Mouse (Mus musculus) megakaryocyte, adult 5-6 weeks (primary cell): ENCODE measurements around the gene Rnf126. TPM values are rescaled to one million over a fixed set of nuclear protein-coding genes. Genes with fewer than 3 reads are reported as not detected.
A peak's percentile ranks its signal among the peaks of the same experiment; 100 is the strongest.

Experiments used
- ATAC-seq: 2 replicates; pipeline ENCODE4 v1.8.0; 2016; ENCODE audit warnings: mild to moderate bottlenecking, inconsistent platforms; ENCODE audit not compliant: poor library complexity, severe bottlenecking
- total RNA-seq, 2 experiments: library from RNA; stranded (forward) in 1 of 2; stranded (reverse) in 1 of 2; fragments of 153-499, 151-499 nt in 1 of 2; fragments of 221-1000, 200-1000 nt in 1 of 2; gene quantifications; 2 replicates each; pipeline versions ENCODE4 v1.2.3 to v1.2.4; 2015 to 2017

Gene Rnf126
- 30.4 and 34.0 TPM in 2 replicates for total RNA-seq (2015)
- total RNA-seq (2017), result 12.5 and 13.0 TPM in 2 replicates

DNA sequence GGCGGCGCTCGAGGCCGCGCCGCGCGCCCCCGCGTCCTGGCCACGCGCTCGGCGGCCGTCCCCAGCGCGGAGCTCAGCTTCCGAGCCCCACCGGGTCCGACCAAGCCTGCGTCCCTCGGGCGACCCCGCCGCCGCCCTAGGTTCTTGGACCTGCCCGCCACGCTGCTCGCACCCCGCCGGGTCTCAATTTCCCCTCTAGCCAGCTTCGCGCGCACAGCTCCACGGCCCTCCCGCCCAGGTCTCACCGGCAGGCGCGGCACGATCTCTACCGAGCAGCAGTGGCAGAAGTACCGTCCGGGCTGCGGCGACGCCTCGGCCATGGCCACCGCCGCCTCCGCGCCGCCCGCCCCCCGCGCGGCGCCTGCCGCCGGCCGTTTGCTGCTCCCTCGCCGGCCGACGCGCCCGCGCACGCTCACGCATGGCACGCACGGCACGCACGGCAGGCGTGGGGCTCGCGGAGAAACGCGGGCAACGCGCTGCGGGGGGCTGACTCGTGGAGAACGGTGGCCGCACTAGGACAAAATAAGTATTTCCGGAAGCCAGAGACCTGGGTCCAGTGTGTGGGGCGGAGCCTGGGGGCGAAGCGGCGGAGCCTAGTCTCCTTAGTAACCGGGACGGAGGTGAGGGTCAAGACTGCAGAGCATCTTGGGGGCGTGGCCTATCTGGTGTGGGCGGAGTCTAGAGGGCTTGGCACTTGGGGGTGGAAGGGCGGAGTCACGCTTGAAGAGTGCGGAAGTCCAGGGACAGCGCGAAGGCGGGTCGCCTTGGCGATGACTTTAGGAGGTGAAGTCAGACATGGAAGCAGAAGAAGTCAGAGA lies at the start of gene Rnf126:
Gene Rnf126 (minus strand): TSS at position 445 of the 818 bp plus-strand sequence.
- ATAC-seq, result peak; percentile 94

DNA sequence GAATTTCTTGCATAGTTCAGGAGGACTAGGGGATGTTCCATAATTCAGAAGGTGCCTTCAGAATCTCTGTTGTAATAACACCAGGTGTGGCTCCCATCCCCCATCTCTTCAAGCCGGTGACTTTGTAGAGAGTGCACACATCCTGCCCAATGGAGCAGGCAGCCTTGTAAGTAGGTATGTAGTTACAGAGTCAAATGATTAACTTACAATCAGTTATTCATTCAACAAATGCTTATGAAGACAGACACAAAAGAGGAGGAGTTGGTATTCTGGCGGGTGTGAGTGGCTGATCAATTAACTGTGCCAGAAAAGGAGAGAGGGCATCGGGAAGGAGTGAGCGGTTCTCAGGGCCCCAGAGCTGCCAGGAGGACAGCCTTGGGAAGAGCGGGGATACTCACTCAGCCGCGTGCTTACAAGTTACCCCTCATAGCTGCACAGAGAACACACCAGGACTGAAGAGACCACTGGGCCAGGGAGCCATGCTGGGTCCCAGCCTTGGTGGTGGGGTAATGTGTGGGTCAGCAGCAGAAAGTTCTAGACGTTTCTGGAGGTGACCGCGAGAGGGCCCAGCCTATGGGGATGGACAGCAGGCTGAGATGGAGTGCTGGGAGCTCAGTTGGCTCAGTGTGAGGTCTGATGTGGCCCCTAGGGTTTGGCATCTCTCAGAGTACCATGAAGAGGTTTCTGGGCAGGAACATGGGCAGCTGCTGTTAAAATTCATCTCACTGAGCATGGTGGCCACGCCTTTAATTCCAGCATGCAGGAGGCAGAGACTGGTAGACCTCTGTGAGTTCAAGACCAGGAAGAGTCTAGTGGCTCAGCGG lies 49.1 kb upstream of the Rnf126 start:
- no peak for ATAC-seq

DNA sequence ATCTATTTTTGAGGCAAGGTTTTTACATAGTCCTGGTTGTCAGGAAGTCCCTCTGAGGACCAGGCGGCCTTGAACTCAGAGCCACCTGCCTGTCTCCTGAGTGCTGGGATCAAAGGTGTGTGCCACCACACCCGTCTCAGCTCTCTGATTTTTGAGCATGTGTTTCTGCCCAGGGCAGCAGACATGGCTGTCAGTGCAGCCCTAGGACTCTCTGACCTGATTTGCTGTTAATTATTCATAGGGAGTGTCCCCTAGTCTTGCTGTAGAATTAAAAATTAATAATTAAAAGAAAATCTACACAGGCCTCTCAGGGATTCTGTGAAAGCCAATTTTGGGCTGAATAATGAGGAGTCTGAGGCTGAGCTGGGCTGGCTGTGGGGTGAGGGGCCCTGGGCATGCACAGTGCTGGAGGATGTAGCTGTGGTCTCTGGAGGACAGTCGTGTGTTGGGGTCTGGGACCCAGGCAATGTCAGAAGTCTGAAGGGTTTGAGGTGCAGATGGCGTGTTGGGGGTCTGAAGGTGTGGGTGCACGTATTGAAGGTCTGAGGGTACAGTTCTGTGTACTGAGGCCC lies 47.6 kb upstream of the Rnf126 start:
- ATAC-seq, result no peak

DNA sequence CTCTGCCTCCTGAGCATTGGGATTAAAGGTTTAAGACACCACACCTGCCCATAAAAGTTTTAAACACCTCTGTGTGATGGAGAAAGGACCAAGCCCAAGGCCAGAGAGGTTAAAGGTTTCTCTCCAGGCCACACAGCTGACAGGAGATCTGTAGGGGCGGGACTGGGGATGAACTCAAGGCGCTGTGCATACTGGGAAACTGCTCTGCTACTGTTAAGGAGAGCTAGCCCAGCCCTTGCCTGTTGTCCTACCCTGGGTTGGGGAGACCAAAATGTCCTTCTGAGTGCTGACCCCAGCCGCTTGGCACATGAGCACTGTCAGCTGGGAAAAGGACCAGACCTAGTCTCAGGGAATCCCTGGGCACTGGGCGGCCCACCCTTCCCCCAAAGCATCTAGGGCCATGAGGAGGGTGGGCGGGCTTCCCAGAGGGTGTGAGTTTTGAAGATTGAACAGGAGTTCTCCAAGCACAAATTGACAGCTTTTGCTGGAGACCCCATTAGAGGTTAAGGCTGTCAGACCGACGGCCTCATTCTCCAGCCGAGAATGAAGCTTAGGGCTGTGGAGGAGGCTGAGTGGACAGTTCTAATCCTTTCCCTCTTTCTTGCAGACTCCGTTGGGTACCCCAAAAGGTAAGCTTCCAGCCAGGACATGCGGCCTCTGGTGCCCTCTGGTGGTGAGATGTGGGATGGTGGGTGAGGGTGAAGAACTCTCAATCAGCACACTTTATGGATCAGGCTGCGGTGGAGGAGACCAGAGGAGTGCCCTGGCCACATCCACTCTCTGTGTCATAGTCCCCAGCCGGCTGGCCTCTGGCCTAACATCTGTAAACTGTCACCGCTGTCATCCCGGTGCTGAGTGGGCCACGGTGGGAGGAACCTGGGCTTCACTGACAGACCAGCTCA lies 45.2 kb upstream of the Rnf126 start:
- peak; percentile 93 for ATAC-seq

DNA sequence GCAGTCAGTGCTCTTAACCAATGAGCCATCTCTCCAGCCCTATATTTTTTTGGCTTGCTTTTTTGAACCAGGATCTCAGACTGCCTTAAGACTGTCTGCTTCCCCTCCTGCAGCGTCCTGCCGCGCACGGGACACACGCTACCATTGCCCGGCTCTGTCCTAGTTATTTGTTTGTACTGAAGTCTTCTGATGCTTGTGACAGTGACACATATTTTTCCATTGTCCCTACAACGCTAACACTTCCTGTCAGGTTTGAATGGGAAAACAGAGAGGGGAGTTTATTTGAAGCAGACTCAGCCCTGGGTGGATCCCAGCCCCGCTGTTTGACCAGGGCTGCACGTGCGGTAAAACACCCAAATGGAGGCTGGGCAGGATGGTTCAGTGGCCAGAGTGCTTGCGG lies 42.0 kb upstream of the Rnf126 start:
- ATAC-seq, result no peak

DNA sequence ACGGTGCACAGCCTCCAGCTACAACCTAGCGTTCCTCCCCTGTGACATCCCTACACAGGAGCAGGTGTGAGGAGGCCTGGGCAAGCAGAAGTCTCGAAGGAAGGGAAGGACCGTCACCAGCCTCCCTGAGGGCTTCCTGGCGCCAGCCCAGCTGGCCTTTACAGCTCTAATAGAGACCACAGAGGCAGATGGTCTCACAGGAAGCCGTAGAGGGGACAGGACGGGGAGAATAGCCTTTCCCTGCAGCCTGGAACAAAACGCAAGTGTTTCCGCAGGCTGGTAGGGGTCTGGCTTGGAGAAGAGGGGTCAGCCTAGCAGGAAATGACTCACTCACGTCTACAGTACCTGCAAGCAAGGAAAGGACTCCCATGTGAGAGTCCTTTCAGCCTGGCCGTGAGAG lies 41.1 kb upstream of the Rnf126 start:
- no peak for ATAC-seq

DNA sequence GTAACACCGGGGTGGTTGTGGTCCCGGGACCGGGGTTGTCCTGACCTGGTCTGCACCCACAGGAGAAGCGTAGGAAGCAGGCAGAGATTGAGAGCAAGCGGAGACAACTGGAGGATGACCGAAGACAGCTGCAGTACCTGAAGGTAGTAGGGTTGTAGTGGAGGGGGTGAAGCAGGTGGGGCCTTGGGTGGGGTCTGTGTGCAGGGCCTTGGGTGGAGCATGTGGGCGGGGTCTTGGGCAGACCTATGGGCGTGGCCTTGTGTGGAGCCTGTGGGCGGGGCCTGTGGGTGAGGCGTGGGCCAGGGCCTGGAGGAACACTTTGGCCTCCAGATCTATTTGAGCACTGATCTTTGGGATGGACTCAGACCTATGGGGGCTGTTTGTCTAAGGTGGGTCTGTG lies 40.2 kb upstream of the Rnf126 start:
- ATAC-seq, result no peak

DNA sequence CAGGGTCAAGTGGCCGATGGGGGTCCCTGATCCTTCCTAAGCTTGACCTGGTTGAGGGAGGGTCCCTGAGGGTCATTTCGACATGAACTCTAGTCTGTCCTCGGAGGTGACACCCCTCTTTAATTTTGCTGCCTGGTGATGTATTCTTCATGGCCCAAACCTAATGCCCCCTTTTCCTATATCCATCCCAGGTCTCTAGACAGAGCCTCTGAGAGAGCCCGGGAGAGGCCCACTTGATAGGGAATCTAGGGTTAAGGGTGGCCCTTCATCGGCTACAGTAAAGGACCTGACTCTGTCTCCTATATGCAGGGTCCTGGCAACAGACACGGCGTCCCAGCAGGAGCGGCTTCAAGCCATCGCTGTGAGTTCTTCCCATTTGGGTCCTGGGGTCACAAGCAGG lies 39.6 kb upstream of the Rnf126 start:
- no peak for ATAC-seq

DNA sequence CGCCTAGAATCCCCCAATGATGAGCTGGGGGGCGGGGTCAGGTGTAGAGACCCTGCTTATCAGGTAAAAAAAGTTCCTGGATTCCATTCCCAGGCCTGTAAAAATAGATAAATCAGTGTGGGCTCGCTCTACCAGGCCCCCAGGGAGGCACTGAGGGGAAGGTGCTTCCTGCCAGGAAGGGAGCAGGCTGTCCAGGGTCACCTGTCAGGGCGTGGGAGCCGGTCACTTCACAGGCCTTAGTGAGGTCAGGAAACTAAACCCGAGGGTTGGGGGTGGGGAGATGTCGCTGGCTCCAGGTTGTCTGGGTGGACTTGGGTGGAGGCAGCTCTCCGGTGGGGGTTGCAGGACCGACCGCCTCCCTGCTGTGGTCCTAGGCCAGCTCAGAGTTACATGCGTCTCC lies 38.9 kb upstream of the Rnf126 start:
- ATAC-seq, result no peak

DNA sequence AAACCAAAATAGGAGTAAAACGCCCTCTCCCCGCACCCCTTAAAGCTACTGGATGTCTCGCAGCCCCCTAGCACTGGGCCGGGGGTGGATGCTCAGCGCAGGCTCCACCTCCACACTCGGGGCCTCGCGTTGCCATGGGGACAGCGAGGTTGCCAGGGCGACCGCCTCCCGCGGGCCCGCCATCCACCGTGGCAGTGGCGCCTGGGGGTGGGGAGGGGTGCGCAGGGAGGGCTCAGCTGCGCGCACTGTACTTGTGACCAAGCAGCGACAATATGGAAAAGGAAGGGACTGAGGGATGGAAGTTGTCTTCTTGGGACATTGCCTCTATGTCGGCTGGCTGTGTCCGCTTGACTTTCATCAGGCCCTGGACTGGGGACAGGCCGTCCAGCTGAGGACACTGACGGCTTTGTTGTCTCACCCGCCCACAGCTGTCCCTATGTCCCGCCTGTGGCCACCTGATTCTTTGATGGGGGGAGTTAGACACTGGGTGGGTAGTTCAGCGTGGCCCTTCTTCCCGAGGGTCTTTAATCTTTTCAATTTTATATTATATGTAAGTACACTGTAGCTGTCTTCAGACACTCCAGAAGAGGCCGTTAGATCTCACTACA lies 37.1 kb upstream of the Rnf126 start:
- ATAC-seq, result no peak

DNA sequence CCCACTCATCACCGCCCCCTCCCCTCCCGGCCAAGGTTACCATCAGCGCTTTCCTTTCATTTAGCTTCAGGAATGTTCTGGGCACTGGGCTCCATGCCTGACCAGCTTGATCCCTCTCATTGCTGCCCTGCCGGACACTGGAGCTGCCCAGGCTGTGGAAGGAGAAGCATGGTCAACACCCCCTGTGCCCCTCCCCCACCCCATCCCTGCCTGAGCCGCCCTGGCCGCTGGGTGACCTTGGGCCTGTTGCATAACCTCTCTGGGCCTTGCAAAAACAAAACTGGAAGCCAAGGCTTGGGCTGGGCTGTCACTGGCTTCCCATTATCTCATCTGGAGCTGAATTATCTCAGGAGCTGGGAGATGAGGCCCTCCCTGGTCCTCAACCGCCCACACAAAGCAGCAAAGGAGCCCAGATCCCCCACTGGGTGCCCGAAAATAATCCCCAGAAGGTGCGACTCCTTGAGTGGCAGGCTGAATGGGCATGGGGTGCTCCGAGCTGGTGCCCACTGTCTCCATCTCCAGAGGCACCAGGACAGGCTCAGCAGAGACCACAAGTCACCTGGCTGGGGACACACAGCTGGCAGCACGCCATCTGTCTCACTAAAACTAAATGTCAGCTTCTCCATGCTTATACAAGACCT lies 35.7 kb upstream of the Rnf126 start:
- ATAC-seq, result peak; percentile 74

DNA sequence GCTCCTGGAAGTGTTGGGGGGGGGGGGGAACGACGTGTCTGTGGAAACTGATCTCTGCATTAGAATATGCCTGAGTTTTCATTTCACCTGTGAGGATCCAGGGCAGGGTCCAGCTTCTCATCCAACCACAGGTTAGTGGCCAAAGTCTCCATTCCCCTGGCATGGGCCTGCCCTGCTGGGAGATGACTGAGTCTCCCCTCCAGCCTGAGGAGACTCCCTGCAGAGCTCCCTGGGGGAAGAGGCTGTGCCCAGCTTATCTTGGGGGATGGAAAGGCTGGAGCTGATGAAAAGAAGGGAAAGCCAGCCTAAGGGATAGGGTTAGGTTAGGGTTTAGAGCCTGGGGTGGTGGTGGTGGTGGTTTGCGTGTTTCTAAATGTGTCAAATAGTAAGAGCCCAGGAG lies 35.1 kb upstream of the Rnf126 start:
- ATAC-seq, result no peak

DNA sequence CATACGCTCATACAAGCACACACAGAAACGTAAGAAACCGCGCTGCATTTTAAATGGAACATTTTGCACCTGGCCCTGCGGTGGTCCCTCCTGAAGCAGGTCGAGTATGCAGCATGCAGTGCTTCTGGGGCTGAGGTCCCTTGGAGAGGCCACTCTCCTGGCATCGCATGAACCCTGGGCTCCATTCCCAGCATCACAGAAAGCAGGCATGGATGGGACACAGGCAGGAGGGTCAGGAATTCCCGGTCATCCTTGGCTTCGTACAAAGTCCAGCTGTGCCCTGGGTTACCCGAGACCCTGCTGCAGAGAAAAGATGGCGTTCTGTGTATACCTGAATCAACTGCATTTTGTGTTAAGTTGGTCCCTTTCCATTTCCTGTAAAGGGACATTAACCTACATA lies 33.8 kb upstream of the Rnf126 start:
- no peak for ATAC-seq

DNA sequence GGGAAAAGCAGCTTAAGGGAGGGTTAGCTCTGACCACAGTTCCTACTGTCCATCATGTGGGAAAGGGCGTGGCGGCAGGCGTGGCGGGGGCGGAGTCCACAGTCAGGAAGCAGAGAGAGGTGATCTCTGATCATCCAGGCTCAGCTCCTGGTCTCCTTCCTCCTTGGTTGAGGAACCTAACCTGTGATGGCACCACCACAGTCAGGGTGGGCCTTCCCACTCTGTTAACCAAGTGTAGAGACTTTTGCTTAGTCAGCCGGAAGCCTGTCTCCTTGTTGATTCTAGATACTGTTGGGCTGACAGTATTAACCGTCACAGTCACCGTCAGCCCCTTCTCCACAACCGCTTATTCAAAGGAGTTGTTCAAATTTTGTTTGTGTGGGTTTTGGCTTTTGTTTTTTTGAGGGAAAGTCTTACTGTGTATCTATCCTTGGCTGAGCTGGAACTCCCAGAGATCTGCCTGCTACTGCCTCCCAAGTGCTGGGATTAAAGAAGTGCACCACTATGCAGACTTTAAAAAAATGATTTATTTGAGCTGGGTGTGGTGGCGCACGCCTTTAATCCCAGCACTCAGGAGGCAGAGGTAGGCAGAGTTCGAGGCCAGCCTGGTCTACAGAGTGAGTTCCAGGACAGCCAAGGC lies 31.7 kb upstream of the Rnf126 start:
- ATAC-seq, result peak; percentile 66

DNA sequence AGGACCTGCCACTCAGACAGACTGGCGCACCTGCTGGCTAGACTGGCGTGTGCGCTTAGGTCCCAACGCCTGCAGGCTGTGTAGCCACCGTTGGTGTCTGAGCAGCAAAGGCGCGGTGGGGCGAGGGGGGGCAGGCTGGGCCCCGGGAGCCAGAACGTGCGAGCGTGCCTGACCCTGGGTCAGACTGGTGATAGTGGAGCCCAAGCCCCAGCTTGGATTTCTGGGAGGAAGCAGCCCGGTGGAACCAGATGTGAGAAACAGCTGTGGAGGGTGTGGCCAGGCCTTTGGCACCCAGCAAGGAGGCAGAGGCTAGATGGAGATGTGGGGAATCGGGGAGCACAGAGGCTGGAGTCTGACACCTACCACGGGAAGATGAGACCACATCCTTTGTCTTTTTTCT lies 30.6 kb upstream of the Rnf126 start:
- ATAC-seq, result no peak

DNA sequence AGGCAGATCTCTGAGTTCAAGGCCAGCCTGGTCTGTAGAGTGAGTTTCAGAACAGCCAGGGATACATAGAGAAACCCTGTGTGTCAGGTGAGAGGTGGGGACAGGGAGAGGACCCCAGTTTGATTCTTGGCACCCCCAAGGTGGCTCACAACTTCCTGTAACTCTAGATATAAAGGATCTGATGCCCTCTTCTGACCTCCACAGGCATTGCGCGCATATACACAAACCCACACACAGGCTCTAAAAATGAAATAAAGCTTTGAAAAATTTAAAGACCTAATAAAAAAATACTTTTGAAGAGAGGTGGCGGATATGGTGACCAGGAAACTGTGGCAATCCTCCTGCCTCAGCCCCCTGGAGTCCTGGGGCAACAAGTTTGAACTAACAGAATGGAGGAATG lies 29.2 kb upstream of the Rnf126 start:
- ATAC-seq, result no peak

DNA sequence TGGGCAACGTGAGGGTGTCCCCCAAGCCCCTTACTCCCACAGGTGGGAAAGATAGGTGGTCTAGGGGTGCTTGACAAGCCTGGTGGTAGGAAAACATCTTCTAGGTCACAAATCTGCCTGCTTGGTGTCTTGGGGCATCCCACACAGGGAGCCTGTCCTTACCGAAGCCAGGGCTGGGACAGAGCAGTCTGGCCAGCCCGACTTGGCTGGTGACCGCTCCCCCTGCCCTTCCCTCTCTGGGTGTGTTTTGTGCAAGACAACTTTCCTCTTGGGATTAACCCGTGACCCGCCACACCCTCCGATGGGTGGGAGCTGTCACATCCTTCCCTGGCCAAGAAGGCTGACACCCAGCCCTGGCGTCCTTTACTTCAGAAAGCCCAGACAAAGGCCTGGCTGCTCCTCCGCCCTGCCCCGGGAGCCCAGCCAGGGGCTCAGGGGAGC lies 27.8 kb upstream of the Rnf126 start:
- no peak for ATAC-seq

DNA sequence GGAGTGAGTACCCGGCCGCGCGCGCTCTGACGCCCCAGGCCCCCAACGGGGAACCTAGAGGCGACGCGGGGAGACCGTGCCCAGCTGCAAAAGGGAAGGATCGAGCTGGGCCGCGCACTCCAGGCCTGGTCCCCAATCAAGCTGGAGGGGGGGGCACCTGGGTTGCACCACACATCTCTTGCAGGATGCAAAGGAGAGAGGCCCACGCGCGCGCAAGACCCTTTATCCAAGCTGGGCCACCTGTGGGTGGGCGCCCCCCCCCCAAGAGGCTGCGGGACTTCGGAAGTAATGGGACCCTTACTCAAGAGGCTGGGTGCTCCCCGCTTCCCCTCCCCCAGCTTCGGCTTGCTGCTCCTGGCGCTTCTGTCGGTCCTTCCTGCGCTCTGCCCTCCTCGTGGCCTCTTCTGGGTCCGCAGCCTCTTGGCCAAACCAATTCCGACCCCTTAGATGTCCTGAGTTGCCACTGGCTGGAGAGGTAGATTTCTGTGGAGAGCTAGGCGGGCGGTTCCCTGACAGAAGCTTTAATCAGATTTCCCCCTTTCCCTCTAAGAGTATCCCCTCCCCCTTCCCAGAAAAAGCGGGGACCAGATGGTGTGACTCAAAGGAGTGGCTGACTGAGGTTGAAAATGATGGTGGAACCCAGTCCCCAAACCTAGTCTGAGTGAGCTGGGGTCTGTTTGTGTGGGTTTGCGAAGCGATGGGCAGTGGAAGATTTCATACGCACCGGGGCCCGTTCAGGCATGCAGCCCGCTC lies 27.2 kb upstream of the Rnf126 start:
- peak; percentile 14 for ATAC-seq
